Mouse (Mus musculus) layer of hippocampus, adult 2 months (tissue): ENCODE measurements at regions not wholly inside any gene's neighbourhood (a gene's known extent, or its start where the extent isn't known, plus 50 kb on each side); places are given as distances from the start of the nearest gene placed in this dataset.

Experiments used
- DNase-seq, 2 experiments: peaks; one replicate each; pipeline ENCODE4 v3.0.0; 2022; ENCODE audit warnings: low spot score in 2 of 2
- H3K27ac ChIP-seq: fragments of 200-600 bp; 2 replicates; pipeline ENCODE4 v1.8.1; 2022
- H3K4me3 ChIP-seq: fragments of 200-600 bp; 2 replicates; pipeline ENCODE4 v1.8.1; 2022; ENCODE audit warnings: mild to moderate bottlenecking
- CTCF ChIP-seq: fragments of 200-600 bp; conservative IDR thresholded peaks from 2 replicates; pipeline ENCODE4 v1.8.1; 2022; ENCODE audit warnings: antibody characterized with exemption, mild to moderate bottlenecking, moderate library complexity

- H3K27ac ChIP-seq, result no peak overlapping the region
- H3K4me3 ChIP-seq, result no peak overlapping the region
- DNase-seq, result no peak
- no peak for TF ChIP-seq CTCF
Observed at GRCm38 (mm10) chr13:37569051-37569450, 209.1 kb upstream of the Rreb1 start.

GRCm38 (mm10) chr13:37569486-37569885 lies 208.7 kb upstream of the Rreb1 start:
- DNase-seq, result no peak
- no peak for TF ChIP-seq CTCF
- Histone ChIP-seq H3K27ac (no peak overlapping the region), H3K4me3 (no peak overlapping the region)

GRCm38 (mm10) chr13:37572983-37573382 lies 205.2 kb upstream of the Rreb1 start:
- H3K27ac ChIP-seq, result no peak overlapping the region
- no peak for DNase-seq
- H3K4me3 ChIP-seq, result no peak overlapping the region
- no peak for TF ChIP-seq CTCF

- Histone ChIP-seq H3K27ac (no peak overlapping the region), H3K4me3 (no peak overlapping the region)
- TF ChIP-seq CTCF, result no peak
- no peak for DNase-seq
Observed at GRCm38 (mm10) chr13:37579231-37579630, 199.0 kb upstream of the Rreb1 start.

- peak; percentile 22 to 27 for DNase-seq
- no peak for TF ChIP-seq CTCF
- no peak overlapping the region for H3K4me3 ChIP-seq
- H3K27ac ChIP-seq, result peak overlapping the region; percentile 72
Observed at GRCm38 (mm10) chr13:37579775-37580174, 198.4 kb upstream of the Rreb1 start.

GRCm38 (mm10) chr13:37580806-37581205 lies 197.4 kb upstream of the Rreb1 start:
- TF ChIP-seq CTCF, result no peak
- Histone ChIP-seq H3K27ac (no peak overlapping the region), H3K4me3 (no peak overlapping the region)
- DNase-seq, result no peak

- DNase-seq, result no peak
- TF ChIP-seq CTCF, result no peak
- Histone ChIP-seq H3K4me3 (no peak overlapping the region), H3K27ac (no peak overlapping the region)
Observed at GRCm38 (mm10) chr13:37581374-37581773, 196.8 kb upstream of the Rreb1 start.

- no peak overlapping the region for H3K4me3 ChIP-seq
- no peak for TF ChIP-seq CTCF
- DNase-seq, result no peak
- H3K27ac ChIP-seq, result no peak overlapping the region
Observed at GRCm38 (mm10) chr13:37585476-37585875, 192.7 kb upstream of the Rreb1 start.

GRCm38 (mm10) chr13:37586511-37586910 lies 191.7 kb upstream of the Rreb1 start:
- DNase-seq, result no peak
- no peak overlapping the region for H3K4me3 ChIP-seq
- no peak overlapping the region for H3K27ac ChIP-seq
- no peak for TF ChIP-seq CTCF

GRCm38 (mm10) chr13:37587911-37588310 lies 190.3 kb upstream of the Rreb1 start:
- H3K27ac ChIP-seq, result no peak overlapping the region
- TF ChIP-seq CTCF, result no peak
- no peak overlapping the region for H3K4me3 ChIP-seq
- DNase-seq, result no peak

GRCm38 (mm10) chr13:37588528-37589176 lies 189.5 kb upstream of the Rreb1 start:
- no peak overlapping the region for H3K4me3 ChIP-seq
- H3K27ac ChIP-seq, result no peak overlapping the region
- TF ChIP-seq CTCF, result no peak
- DNase-seq, result no peak

GRCm38 (mm10) chr13:37592149-37592548 lies 186.1 kb upstream of the Rreb1 start:
- no peak overlapping the region for H3K27ac ChIP-seq
- no peak for TF ChIP-seq CTCF
- H3K4me3 ChIP-seq, result no peak overlapping the region
- DNase-seq, result no peak

GRCm38 (mm10) chr13:37595196-37595595 lies 183.0 kb upstream of the Rreb1 start:
- Histone ChIP-seq H3K27ac (peak overlapping the region; percentile 32; the same call in 1 of the 2 replicates), H3K4me3 (no peak overlapping the region)
- no peak for TF ChIP-seq CTCF
- DNase-seq, result no peak

GRCm38 (mm10) chr13:37597575-37597974 lies 180.6 kb upstream of the Rreb1 start:
- DNase-seq, result no peak
- no peak overlapping the region for H3K27ac ChIP-seq
- no peak for TF ChIP-seq CTCF
- H3K4me3 ChIP-seq, result no peak overlapping the region
